Mouse (Mus musculus): Measurements from ENCODE around the gene Kcnb1.

GRCm38 (mm10) chr2:167060761-167061160, 129.2 kb downstream of the Kcnb1 start:
- no peak for TF ChIP-seq POLR2A (IDR thresholded peaks at IDR 0.05; ENCODE audit: borderline replicate concordance, low read depth, low read length)
- TF ChIP-seq CTCF (IDR thresholded peaks at IDR 0.05; ENCODE audit: low read depth, low read length), result no peak
